Mouse (Mus musculus): Measurements from ENCODE around the gene Slc39a1. TPM values are rescaled to one million over a fixed set of nuclear protein-coding genes. Genes with fewer than 3 reads are reported as not detected.
A peak's percentile ranks its signal among the peaks of the same experiment; 100 is the strongest.

The Slc39a1 gene
- 10 to 100 TPM; 50.5 to 51.9 TPM for total RNA-seq (2021)
- long read RNA-seq, experiment 1, transcript Slc39a1-201 (4 exons, 2,364 nt) = major isoform, 15 of 17 reads
- long read RNA-seq, experiment 1, partial matches to known transcripts = 0 of 17 reads
- long read RNA-seq, experiment 1, other reads (novel, unspliced or antisense) = 2 of 17 reads
- long read RNA-seq, experiment 2, transcript Slc39a1-201 (4 exons, 2,364 nt) = major isoform, 24 of 26 reads
- long read RNA-seq, experiment 2, partial matches to known transcripts = 2 of 26 reads
- long read RNA-seq, experiment 2, other reads (novel, unspliced or antisense) = 0 of 26 reads

GRCm38 (mm10) chr3:90247960-90248745 lies at the start of gene Slc39a1:
TSS of gene Slc39a1 (plus strand) at chr3:90248172.
- intact Hi-C loops (cut with DNase I) = no loop called here
- DNase-seq (ENCODE audit: low spot score in 2 of 2) = peak; percentile 93 to 95

GRCm38 (mm10) chr3:90202884-90203283 lies 45.1 kb upstream of the Slc39a1 start:
- intact Hi-C loops (cut with DNase I) = no loop called here
- no peak for DNase-seq (ENCODE audit: low spot score in 2 of 2)

- intact Hi-C loops (cut with DNase I) = no loop called here
- DNase-seq (ENCODE audit: low spot score in 2 of 2) = no peak
These were observed 44.4 kb upstream of the Slc39a1 start for GRCm38 (mm10) chr3:90203619-90204018.

GRCm38 (mm10) chr3:90204582-90204981 lies 43.4 kb upstream of the Slc39a1 start:
- no peak for DNase-seq (ENCODE audit: low spot score in 2 of 2)
- intact Hi-C loops (cut with DNase I) = no loop called here

GRCm38 (mm10) chr3:90208662-90209061 lies 39.3 kb upstream of the Slc39a1 start:
- intact Hi-C loops (cut with DNase I) = no loop called here
- no peak for DNase-seq (ENCODE audit: low spot score in 2 of 2)

GRCm38 (mm10) chr3:90209908-90210566 lies 37.9 kb upstream of the Slc39a1 start:
- no peak for DNase-seq (ENCODE audit: low spot score in 2 of 2)
- intact Hi-C loops (cut with DNase I) = loop anchor here (5.0 kb wide), 1 partner anchor 128 kb away; no protein-coding TSS in a partner anchor

- intact Hi-C loops (cut with DNase I) = loop anchor here (5.0 kb wide), 1 partner anchor 129 kb away; no protein-coding TSS in a partner anchor
These were observed 36.2 kb upstream of the Slc39a1 start for GRCm38 (mm10) chr3:90211475-90212398.

GRCm38 (mm10) chr3:90212723-90213122 lies 35.2 kb upstream of the Slc39a1 start:
- intact Hi-C loops (cut with DNase I) = loop anchor here (5.0 kb wide), 1 partner anchor 130 kb away; no protein-coding TSS in a partner anchor
- DNase-seq (ENCODE audit: low spot score in 2 of 2) = no peak

More at GRCm38 (mm10) chr3:90211475-90212398, 36.2 kb upstream of the Slc39a1 start:
- no peak for DNase-seq (ENCODE audit: low spot score in 2 of 2)

- DNase-seq (ENCODE audit: low spot score in 2 of 2) = peak; percentile 93 to 97
- intact Hi-C loops (cut with DNase I) = loop anchor here (5.0 kb wide), 1 partner anchor 131 kb away; no protein-coding TSS in a partner anchor
These were observed 34.5 kb upstream of the Slc39a1 start, which contains the start of the genes Rps27 and Rab13 for GRCm38 (mm10) chr3:90213377-90213866. TSS of gene Rps27 (minus strand) at chr3:90213651. TSS of gene Rab13 (plus strand) at chr3:90213695.

- intact Hi-C loops (cut with DNase I) = loop anchor here (5.0 kb wide), 1 partner anchor 132 kb away; no protein-coding TSS in a partner anchor
- DNase-seq (ENCODE audit: low spot score in 2 of 2) = peak in 1 of 2 experiments; percentile 21
These were observed 33.9 kb upstream of the Slc39a1 start for GRCm38 (mm10) chr3:90213956-90214684.

- intact Hi-C loops (cut with DNase I) = no loop called here
- no peak for DNase-seq (ENCODE audit: low spot score in 2 of 2)
These were observed 32.1 kb upstream of the Slc39a1 start for GRCm38 (mm10) chr3:90215825-90216380.

GRCm38 (mm10) chr3:90220088-90220487 lies 27.9 kb upstream of the Slc39a1 start:
- DNase-seq (ENCODE audit: low spot score in 2 of 2) = peak in 1 of 2 experiments; percentile 65
- intact Hi-C loops (cut with DNase I) = loop anchor here (5.0 kb wide), 1 partner anchor 152 kb away; no protein-coding TSS in a partner anchor

GRCm38 (mm10) chr3:90220531-90220951 lies 27.4 kb upstream of the Slc39a1 start:
- DNase-seq (ENCODE audit: low spot score in 2 of 2) = peak in 1 of 2 experiments; percentile 35
- intact Hi-C loops (cut with DNase I) = loop anchor here (5.0 kb wide), 1 partner anchor 152 kb away; no protein-coding TSS in a partner anchor

- DNase-seq (ENCODE audit: low spot score in 2 of 2) = no peak
- intact Hi-C loops (cut with DNase I) = loop anchor here (5.0 kb wide), 1 partner anchor 151 kb away; no protein-coding TSS in a partner anchor
These were observed 26.8 kb upstream of the Slc39a1 start for GRCm38 (mm10) chr3:90221123-90221522.

GRCm38 (mm10) chr3:90222455-90222854 lies 25.5 kb upstream of the Slc39a1 start:
- DNase-seq (ENCODE audit: low spot score in 2 of 2) = no peak
- intact Hi-C loops (cut with DNase I) = loop anchor here (5.0 kb wide), 1 partner anchor 150 kb away; no protein-coding TSS in a partner anchor

- intact Hi-C loops (cut with DNase I) = loop anchor here (5.0 kb wide), 1 partner anchor 149 kb away; no protein-coding TSS in a partner anchor
- no peak for DNase-seq (ENCODE audit: low spot score in 2 of 2)
These were observed 25.0 kb upstream of the Slc39a1 start for GRCm38 (mm10) chr3:90222941-90223340.

GRCm38 (mm10) chr3:90224331-90224730 lies 23.6 kb upstream of the Slc39a1 start:
- DNase-seq (ENCODE audit: low spot score in 2 of 2) = no peak
- intact Hi-C loops (cut with DNase I) = loop anchor here (2.0 to 5.0 kb wide), 2 partner anchors 44 to 148 kb away; no protein-coding TSS in a partner anchor

Measured in left cerebral cortex, postnatal 14 days (tissue).